Mouse (Mus musculus) retina, embryonic 14.5 days (tissue): Measurements from ENCODE around the gene Snrpg.
"Not testable (repeated sequence)": the region's sequence is repeated elsewhere in the genome, so short reads cannot be mapped to it uniquely, and the experiment has no call there.

ENCODE experiments used
- DNase-seq: peaks from one replicate; pipeline ENCODE4 v3.0.0-alpha.2; 2015; ENCODE audit warnings: low spot score

Snrpg gene

GRCm38 (mm10) chr6:86370764-86371339 is at the start of gene Snrpg:
Gene Snrpg, plus strand, starts transcription at chr6:86371304.
- no peak for DNase-seq

DNA sequence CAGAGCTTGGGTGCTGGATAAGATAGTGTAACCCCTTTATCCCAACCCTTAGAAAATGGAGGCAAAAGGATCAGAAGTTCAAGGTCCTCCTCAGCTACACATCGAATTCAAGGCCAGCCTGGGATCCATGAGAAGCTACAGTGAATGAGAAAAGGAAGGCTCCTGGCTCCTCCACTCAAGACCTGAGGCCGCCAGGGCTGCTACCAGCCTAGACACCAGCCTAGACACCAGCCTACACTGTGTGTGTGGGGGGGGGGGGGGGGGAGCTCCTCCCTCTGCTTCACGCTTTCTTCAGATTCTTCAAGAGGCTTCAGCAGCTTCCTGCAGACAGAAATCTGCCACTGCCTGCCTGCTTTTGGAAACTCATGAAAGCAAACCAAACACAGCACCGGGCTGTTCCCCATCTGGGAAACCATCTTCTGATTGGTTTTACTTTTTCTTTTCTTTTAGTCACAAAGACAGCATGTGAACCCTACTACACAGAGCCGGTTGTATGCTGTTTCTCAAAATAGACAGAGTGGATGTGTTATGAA is 49.0 kb upstream of the Snrpg start:
- DNase-seq = no peak

GRCm38 (mm10) chr6:86322991-86323390 is 48.1 kb upstream of the Snrpg start:
- DNase-seq = no peak

- no peak for DNase-seq
These were observed 46.7 kb upstream of the Snrpg start for GRCm38 (mm10) chr6:86324400-86324799.

DNA sequence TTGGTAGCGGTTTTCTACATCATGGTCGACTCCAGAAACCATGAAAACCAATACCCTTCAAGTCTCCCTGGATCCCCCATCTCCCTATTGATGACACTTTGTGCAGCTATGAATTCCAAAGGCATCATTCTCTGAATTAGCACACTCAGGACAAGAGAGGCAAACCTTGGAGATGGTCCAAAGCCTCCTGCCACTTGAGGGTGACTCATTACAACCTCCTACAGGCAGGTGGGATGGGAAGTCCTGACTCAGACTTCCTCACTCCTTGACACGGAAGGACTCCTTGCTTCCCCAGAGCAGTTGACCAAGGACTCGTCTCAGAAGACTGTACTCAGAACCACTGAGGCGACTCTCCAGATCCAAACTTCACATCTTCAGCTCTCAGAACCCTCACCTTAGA is 45.5 kb upstream of the Snrpg start:
- DNase-seq = no peak

DNA sequence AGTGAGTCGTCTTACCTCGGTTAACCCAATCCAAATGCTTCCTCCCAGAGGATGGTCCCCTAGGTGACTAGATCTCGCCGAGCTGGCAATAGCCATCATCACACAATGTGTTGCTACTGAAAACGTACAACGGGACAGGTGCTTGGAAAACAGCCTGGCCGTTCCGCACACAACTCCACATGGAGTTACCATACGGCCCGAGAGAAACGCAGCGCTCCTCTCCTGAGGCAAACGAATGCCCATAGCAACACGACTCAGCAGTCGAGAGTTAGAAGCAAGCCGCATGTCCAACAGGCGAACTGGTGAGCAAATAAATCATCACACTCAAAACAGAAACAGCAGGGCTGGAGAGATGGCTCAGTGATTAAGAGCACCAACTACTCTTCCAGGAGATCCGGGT is 44.2 kb upstream of the Snrpg start:
- no peak for DNase-seq

GRCm38 (mm10) chr6:86328369-86328768 is 42.7 kb upstream of the Snrpg start:
- DNase-seq = no peak

- no peak for DNase-seq
These were observed 41.2 kb upstream of the Snrpg start for GRCm38 (mm10) chr6:86329943-86330342.

DNA sequence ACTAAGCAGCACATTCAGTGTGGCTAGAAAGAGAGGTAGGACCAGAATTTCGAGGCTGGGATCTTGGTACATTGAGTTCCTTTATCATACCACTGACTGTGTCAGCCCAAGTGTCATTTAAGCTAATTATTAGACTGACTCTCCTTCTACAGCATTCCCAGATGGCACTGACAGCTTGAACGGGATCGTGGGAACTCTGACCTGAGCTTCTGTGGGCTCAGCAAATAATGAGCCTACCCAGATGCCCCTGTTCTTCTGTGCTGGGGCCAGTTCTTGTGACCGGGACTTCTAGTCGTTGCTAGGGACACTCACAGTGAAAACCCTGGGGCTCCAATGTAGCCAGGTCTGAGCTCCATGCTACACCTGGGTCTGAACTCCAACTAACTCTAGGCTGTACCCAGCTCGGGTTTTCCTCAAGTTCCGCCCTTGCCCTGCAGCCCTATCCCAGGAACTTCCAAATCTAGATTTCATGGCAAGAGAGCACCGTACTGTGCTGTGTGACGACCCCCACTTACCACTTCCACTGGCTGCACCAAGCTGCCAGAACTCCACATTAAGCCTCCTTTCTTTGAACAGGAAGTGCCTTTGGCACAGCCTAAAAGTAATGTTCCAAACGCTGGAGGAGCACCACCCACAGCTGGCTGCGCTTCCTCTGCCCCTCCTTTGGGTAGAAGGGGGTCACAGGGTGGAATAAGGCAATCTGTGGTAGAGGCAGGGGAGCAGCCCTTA is 35.8 kb upstream of the Snrpg start:
- no peak for DNase-seq

GRCm38 (mm10) chr6:86335860-86336259 is 35.2 kb upstream of the Snrpg start:
- DNase-seq = no peak

GRCm38 (mm10) chr6:86336340-86336739 is 34.8 kb upstream of the Snrpg start:
- not testable (repeated sequence) for DNase-seq

GRCm38 (mm10) chr6:86343656-86344055 is 27.4 kb upstream of the Snrpg start:
- DNase-seq = peak; percentile 24

GRCm38 (mm10) chr6:86346063-86346462 is 25.0 kb upstream of the Snrpg start:
- DNase-seq = no peak

DNA sequence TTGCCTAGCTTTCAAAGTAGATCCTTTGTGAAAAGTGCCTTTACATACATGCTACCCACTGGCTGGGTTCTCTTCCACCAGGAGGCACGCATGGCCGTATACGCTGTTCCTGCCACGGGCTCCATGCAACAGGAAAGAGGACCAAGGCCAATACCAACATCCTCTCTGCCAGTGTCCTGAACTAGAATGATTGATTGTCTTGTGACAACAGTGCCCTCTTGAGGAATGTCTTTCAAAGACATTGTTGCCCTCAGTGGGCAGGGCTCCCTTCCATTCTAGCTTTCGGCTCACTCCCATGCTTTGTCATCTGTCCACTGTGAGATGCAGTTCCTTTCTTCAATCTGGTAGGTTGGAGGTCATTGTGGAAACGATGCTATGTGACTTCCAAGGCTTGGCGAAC is 21.8 kb upstream of the Snrpg start:
- DNase-seq = peak; percentile 63

DNA sequence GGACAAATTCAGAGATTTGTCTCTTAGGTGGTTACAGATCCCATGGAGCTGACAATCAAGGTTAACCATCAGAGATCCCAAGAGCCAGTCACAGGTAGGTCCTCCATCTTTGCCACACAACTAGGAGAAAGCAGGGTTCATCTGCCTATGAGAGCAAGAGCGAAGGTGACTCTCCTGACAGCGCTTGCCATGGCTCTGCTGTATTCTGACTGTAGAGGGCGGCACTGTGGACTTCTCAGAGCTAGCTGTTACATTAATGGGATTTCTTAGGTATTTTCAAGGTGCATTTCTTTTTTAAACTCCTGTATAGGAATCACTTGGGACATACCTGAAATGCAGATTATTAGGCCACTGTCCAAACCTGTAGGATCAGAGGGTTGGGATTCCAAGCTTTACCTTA is 16.2 kb upstream of the Snrpg start:
- DNase-seq = no peak

GRCm38 (mm10) chr6:86356956-86357355 is 14.1 kb upstream of the Snrpg start:
- DNase-seq = no peak

- DNase-seq = no peak
These were observed 10.4 kb upstream of the Snrpg start for GRCm38 (mm10) chr6:86360691-86361090.

DNA sequence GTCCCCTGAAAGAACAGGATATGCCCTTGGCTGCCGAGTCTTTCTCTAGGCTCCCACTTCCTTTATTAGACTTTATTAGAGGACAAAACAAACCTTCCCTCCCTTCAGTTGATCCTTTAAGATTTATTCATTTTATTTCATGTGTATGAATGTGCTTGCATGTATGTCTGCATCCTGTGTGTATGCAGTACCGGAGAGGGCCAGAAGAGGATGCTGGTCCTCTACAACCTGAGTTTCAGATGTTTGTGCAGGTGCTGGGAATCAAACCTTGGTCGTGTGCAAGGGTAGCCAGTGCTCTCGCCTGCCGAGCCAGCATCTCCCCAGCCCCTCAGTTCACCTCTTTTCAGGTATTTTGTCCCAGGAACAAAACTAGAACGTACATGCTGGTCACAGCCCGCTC is 9.7 kb upstream of the Snrpg start:
- DNase-seq = no peak

DNA sequence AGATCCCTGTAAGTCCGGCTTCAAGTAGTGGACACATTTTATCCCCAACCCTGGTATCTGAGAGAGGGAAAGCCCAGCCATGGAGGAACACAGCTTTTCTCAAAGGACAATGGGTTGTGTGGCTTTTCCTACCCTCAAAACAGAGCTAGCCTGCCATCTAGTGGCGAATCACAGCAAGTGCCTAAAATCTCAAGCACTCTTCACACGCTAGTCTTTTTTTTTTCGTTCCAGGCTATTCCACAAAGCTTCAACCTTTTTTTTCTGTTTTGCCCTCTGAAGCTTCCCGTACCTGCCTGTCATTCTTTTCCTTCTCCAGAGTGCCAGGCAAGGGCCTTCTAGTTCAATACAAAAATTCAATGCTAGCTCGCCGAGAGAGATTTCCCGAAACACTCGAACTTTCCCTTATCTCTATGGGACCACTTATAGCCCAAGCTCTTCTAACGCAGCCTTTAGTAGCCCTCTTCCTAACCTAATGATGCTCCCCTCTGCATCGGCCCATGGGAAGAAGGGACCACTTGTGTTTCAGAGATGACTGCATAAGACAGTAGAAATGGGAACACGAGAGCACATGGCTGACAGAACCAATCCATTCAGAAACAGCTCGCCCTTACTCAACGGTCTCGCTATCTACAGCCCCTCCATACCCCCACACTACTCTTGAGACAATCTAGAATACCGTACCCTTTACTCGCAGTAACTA is 6.5 kb upstream of the Snrpg start:
- peak; percentile 94 for DNase-seq

DNA sequence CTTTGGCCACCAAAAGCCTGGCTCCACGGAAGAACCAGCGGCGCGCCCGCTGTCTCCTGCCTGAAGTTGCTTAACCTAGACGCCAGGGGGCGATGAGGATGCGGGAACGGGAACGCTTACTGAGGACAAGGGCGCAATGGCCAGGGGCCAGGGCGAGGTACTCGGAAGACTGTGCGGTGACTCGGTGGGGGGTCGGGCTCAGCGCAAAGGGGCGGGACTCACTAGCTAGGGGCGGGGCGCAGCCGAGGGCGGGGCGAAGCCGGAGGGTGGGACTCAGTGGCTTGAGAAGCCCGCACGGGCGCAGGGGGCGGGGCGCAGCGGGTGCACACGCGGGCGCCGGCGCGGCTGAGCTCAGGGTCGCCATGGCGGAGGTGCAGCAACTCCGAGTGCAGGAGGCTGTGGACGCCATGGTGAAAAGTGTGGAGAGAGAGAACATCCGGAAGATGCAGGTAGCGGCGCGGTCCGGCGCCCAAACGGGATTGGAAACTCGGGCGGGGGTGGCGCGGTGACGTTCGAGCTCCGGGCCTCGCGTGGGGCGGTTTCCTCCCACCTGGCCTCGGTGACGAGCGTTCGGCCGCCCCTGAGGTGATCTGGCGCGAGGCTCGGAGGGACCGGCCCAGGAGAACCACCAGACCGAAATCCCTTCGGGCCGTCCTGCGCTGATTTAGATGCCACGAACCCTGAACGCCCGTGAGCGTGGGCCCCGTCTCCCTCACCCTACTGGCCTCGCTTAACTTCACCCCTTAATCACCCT is 5.6 kb upstream of the Snrpg start, which contains the start of gene Fam136a:
Fam136a (plus strand) TSS at position 276 of the 754 bp plus-strand sequence.
- peak; percentile 99 for DNase-seq

DNA sequence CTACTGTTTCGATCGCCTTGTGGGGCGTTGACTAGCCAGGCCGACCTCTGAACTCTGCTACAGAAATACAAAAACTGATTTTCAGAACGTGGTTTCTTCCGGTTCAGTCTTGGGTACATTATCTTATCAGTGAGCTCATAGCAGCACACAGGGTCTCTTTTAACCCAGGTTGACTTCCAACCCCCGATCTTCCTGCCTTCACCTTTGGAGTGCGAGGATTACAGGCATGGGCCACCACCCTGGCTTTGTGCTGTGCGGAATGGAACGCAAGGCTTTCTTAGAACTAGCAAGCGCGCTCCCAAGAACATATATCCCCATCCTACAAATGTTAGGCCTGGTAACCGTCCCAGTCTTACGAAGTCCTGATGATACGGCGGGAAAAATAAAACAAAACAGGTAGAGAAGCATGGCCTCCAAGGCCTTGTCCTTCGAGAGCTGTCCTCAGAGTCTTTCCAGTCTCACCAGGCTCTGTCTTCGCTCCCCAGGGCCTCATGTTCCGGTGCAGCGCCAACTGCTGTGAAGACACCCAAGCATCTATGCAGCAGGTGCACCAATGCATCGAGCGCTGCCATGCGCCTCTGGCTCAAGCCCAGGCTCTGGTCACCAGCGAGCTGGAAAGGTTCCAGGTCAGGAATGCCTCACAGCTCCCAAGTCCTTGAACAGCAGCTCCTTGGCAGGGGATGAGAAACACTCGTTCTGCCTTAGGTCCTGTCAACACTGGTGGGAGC is 4.8 kb upstream of the Snrpg start:
- DNase-seq = peak; percentile 11

DNA sequence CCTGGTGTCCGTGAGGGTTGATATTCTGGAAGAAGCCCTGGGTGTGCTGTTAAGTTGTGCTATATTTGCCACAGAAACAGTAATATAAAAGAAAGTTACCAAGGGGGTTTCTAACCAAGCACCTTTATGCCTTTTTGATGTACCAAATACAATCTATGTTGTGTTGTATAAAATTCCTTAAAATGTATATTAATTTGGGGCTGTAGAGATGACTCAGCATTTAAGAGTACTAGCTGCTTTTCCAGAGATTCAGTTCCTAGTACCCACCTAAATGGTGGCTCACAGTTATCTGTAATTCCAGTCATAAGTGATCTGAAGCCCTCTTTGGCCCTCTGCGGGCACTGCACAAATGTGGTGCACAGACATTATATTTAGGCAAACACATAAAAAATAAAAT is 4.3 kb upstream of the Snrpg start:
- no peak for DNase-seq
